Mouse (Mus musculus) neural tube, embryonic 11.5 days (tissue): ENCODE data around the gene Nbea. TPM values are rescaled to one million over a fixed set of nuclear protein-coding genes. Genes with fewer than 3 reads are reported as not detected.

ENCODE experiments used
- ATAC-seq: fragments of 200-750 bp; cut with Nextera tagmentation; 2 replicates; pipeline ENCODE4 v1.8.0; 2017; ENCODE audit warnings: moderate number of reproducible peaks, mild to moderate bottlenecking, moderate TSS enrichment, moderate library complexity; ENCODE audit not compliant: insufficient read depth, low FRiP score, low TSS enrichment
- DNase-seq: peaks from one replicate; pipeline ENCODE4 v3.0.0-alpha.2; 2015; ENCODE audit warnings: low spot score
- H3K27ac ChIP-seq: fragments of 300-500 bp; sonication (generic); 2 replicates; pipeline ENCODE4 v1.5.1; 2014; ENCODE audit warnings: low read depth, mild to moderate bottlenecking, low read length
- H3K27me3 ChIP-seq: fragments of 300-500 bp; sonication (generic); 2 replicates; pipeline ENCODE4 v1.6.1; 2014; ENCODE audit warnings: mild to moderate bottlenecking, low read length, mixed read lengths; ENCODE audit not compliant: control insufficient read depth, insufficient read depth
- H3K36me3 ChIP-seq: fragments of 300-500 bp; sonication (generic); 2 replicates; pipeline ENCODE4 v1.6.1; 2014; ENCODE audit warnings: mild to moderate bottlenecking, low read length, moderate library complexity, mixed read lengths; ENCODE audit not compliant: control insufficient read depth, insufficient read depth
- H3K4me1 ChIP-seq: fragments of 300-500 bp; sonication (generic); 2 replicates; pipeline ENCODE4 v1.6.1; 2014; ENCODE audit warnings: low read length, mixed read lengths; ENCODE audit not compliant: control insufficient read depth, insufficient read depth
- H3K4me2 ChIP-seq: fragments of 300-500 bp; sonication (generic); 2 replicates; pipeline ENCODE4 v1.6.1; 2014; ENCODE audit warnings: low read depth, mild to moderate bottlenecking, moderate library complexity
- H3K4me3 ChIP-seq: fragments of 300-500 bp; sonication (generic); 2 replicates; pipeline ENCODE4 v1.5.1; 2014; ENCODE audit warnings: low read depth, low read length
- H3K9ac ChIP-seq: fragments of 300-500 bp; sonication (generic); 2 replicates; pipeline ENCODE4 v1.6.1; 2014; ENCODE audit warnings: mild to moderate bottlenecking, low read length
- H3K9me3 ChIP-seq: fragments of 300-500 bp; sonication (generic); 2 replicates; pipeline ENCODE4 v1.6.1; 2016; ENCODE audit warnings: low read length; ENCODE audit not compliant: control insufficient read depth
- WGBS: fragments of 180-500 bp; shearing (Covaris S2); extraction: QIAGEN DNeasy Blood & Tissue Kit; methylation state at CpG from one replicate; pipeline ENCODE4 v1.1.7; 2014; 5-methylcytosine and 5-hydroxymethylcytosine counted together
- polyA plus RNA-seq: library from polyadenylated mRNA; unstranded; fragments of >200 nt; fragmentation: Nextera tagmentation; extraction: Ambion mirVana; gene quantifications from 2 replicates; pipeline ENCODE4 v1.2.1, GENCODE M21; 2014

Nbea gene
- polyA plus RNA-seq, 1 experiment from 2014 or later = 18.8 TPM

GRCm38 (mm10) chr3:55763591-55763990 lies 419.9 kb downstream of the Nbea start:
- ATAC-seq (no peak), DNase-seq (no peak)
- Histone ChIP-seq H3K4me3 (no peak overlapping the region), H3K27ac (no peak overlapping the region), H3K4me1 (no peaks in the 10 kb centered on the region), H3K36me3 (no peaks in the 10 kb centered on the region), H3K4me2 (no peak overlapping the region), H3K9ac (no peak overlapping the region), H3K27me3 (no peaks in the 10 kb centered on the region), H3K9me3 (no peaks in the 10 kb centered on the region)
- 35% methylated on average over 8 of the region's 8 CpGs for WGBS

- WGBS = 75% methylated on average over 8 of the region's 8 CpGs
- Histone ChIP-seq H3K9ac (no peak overlapping the region), H3K4me3 (no peak overlapping the region), H3K27ac (no peak overlapping the region), H3K4me2 (no peak overlapping the region), H3K27me3 (no peaks in the 10 kb centered on the region), H3K36me3 (no peaks in the 10 kb centered on the region), H3K9me3 (no peaks in the 10 kb centered on the region), H3K4me1 (peaks cover 5% of the 10 kb centered on the region)
- ATAC-seq (no peak), DNase-seq (no peak)
Observed at GRCm38 (mm10) chr3:55758297-55758696, 425.2 kb downstream of the Nbea start.

DNA sequence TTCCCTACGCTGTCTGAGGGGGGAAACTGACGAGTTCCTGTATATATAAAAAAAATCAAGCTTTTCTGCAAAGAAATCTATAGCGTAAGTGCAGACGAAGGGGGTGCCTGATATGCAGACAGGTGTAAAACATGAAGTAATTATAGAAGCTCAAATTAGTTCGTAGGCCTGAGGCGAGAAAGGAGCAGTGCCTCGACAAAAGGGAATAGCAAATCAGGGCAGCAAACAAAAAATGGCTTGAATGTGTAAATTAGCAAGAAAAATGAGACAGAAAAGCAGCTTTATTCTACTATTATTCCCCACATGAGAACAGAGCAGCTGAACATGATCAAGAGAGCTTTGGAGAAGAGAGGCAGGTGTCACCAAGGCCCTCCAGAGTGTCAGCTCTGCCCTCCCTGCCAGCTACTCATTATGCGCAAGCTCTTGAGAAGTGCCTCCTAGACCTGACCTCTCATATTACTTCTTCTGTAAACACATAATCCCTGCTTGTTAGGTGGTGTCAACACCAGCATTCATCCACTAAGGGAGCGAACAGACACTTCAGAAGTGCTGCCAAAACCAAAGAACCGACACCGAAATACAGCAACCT lies 426.8 kb downstream of the Nbea start:
- Histone ChIP-seq H3K4me2 (no peak overlapping the region), H3K27ac (no peak overlapping the region), H3K27me3 (no peaks in the 10 kb centered on the region), H3K9ac (no peak overlapping the region), H3K4me3 (no peak overlapping the region), H3K4me1 (peaks cover 5% of the 10 kb centered on the region), H3K36me3 (no peaks in the 10 kb centered on the region), H3K9me3 (no peaks in the 10 kb centered on the region)
- DNase-seq = no peak
- ATAC-seq = no peak
- 70% methylated on average over 11 of the region's 11 CpGs for WGBS

GRCm38 (mm10) chr3:55755805-55756601 lies 427.5 kb downstream of the Nbea start:
- no peak overlapping the region for H3K4me2 ChIP-seq
- H3K36me3 ChIP-seq = no peaks in the 10 kb centered on the region
- ATAC-seq = peak; percentile 38
- H3K9me3 ChIP-seq = no peaks in the 10 kb centered on the region
- peaks cover 5% of the 10 kb centered on the region for H3K4me1 ChIP-seq
- H3K27ac ChIP-seq = no peak overlapping the region
- DNase-seq = no peak
- no peaks in the 10 kb centered on the region for H3K27me3 ChIP-seq
- no peak overlapping the region for H3K9ac ChIP-seq
- WGBS = 41% methylated on average over 11 of the region's 11 CpGs
- no peak overlapping the region for H3K4me3 ChIP-seq

DNA sequence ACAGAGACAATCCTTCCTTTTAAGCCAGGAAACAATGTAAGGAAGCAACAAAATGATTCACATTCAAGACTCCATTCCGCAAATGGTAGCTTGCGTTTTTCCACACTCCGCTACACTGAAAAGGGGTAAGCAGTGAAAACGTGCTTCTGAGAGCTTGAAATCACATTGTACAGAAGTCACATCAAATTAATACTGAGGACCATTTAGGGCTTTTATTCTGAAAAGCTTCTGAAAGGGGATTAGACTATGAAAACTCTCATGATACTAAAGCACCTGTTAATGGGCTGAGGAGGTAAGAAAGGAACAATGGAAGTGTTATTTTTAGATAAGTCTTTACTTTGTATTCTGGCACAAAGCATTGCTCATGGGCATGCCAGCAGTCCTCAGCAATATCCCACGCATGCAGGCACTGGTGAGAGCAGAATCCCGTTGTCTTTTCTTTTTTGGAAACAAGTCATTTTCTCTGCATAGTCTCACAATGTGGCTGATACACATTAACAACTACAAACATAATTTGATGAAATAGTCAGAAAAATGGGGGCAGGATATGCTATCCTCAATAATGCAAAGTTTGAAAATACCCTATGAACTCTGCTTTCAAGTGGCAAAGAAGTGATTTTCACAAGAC lies 428.4 kb downstream of the Nbea start:
- peaks cover 8% of the 10 kb centered on the region for H3K4me1 ChIP-seq

DNA sequence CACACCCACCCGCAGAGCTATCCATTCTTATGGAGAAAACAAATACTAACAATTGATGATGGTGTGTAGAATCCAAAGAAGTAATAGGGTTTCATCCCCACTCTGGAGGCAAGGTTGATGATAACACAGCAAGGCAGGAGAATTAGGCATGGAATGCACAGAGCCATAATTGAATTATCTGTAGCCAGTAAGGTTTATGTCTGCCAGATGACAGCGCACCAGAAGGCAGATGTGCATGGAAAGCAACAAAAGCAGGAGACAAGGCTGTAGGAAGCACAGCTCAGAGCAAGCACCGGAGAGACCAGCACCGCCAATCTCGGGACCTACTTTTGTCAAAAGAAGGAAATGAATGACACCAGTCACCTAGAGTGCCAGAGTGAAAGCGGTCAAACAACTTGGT lies 429.6 kb downstream of the Nbea start:
- Histone ChIP-seq H3K27me3 (no peaks in the 10 kb centered on the region), H3K4me1 (peaks cover 8% of the 10 kb centered on the region), H3K9me3 (no peaks in the 10 kb centered on the region), H3K36me3 (no peaks in the 10 kb centered on the region), H3K4me3 (no peak overlapping the region), H3K9ac (no peak overlapping the region), H3K27ac (no peak overlapping the region), H3K4me2 (no peak overlapping the region)
- WGBS = 95% methylated on average over 6 of the region's 6 CpGs
- no peak for DNase-seq
- no peak for ATAC-seq

More for the DNA sequence above, 428.4 kb downstream of the Nbea start:
- Histone ChIP-seq H3K27me3 (no peaks in the 10 kb centered on the region), H3K36me3 (no peaks in the 10 kb centered on the region), H3K4me3 (no peak overlapping the region), H3K9ac (no peak overlapping the region), H3K4me2 (no peak overlapping the region), H3K9me3 (no peaks in the 10 kb centered on the region), H3K27ac (no peak overlapping the region)
- 73% methylated on average over 6 of the region's 6 CpGs for WGBS
- ATAC-seq (no peak), DNase-seq (no peak)

DNA sequence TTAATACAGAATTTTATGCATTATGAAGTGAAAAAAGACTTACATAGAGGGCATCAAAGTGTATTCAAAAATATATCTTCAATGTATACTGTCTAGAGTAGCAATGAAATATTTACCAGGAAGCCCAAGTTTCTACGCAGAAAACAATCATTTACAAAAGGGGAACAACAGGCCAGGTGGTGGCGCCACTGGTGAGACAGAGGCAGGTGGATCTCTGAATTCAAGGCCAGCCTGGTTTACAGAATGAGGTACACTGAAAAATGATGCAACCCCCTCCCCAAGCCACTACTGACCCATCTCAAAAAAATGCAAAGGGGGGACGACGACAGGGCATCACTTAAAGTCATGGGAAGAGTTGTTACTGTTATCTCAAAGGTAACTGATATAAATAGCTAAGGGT lies 430.9 kb downstream of the Nbea start:
- H3K27me3 ChIP-seq = no peaks in the 10 kb centered on the region
- peaks cover 8% of the 10 kb centered on the region for H3K4me1 ChIP-seq
- 71% methylated on average over 4 of the region's 4 CpGs for WGBS

DNA sequence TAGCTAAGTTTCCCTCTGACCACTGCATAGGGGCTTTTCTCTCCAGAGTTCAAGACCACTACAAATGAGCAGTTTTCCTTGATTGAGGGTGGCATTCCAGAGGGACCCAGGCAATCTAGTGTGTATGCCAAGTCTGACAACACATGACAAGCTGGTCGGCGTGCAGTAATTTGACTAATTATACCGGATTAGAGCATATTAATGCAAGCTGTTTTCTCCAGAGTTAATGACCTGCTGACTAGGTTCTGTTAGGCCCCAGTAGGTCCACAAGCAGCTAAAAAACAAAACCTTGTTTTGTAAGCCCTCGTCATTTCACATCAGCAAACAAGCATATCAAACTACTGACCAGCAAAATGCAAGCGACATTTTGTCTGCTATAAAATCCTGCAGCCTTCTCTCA lies 432.1 kb downstream of the Nbea start:
- H3K4me3 ChIP-seq = no peak overlapping the region
- DNase-seq (no peak), ATAC-seq (no peak)
- no peaks in the 10 kb centered on the region for H3K9me3 ChIP-seq
- H3K27me3 ChIP-seq = no peaks in the 10 kb centered on the region
- H3K4me1 ChIP-seq = peaks cover 8% of the 10 kb centered on the region
- WGBS = 76% methylated on average over 5 of the region's 5 CpGs
- no peak overlapping the region for H3K4me2 ChIP-seq
- no peak overlapping the region for H3K9ac ChIP-seq
- H3K27ac ChIP-seq = no peak overlapping the region
- H3K36me3 ChIP-seq = no peaks in the 10 kb centered on the region

More for the DNA sequence above, 430.9 kb downstream of the Nbea start:
- DNase-seq (no peak), ATAC-seq (no peak)
- H3K27ac ChIP-seq = no peak overlapping the region
- no peaks in the 10 kb centered on the region for H3K36me3 ChIP-seq
- H3K9ac ChIP-seq = no peak overlapping the region
- no peak overlapping the region for H3K4me2 ChIP-seq
- no peaks in the 10 kb centered on the region for H3K9me3 ChIP-seq
- H3K4me3 ChIP-seq = no peak overlapping the region
